Mouse (Mus musculus) stomach, postnatal 0 days (tissue): ENCODE results near the gene Zfp704. TPM values are rescaled to one million over a fixed set of nuclear protein-coding genes. Genes with fewer than 3 reads are reported as not detected.

Experiments used
- ATAC-seq: fragments of 200-750 bp; cut with Nextera tagmentation; 2 replicates; pipeline ENCODE4 v1.8.0; 2017; ENCODE audit not compliant: low FRiP score, low TSS enrichment
- DNase-seq: peaks from one replicate; pipeline ENCODE4 v3.0.0-alpha.2; 2016; ENCODE audit warnings: low spot score
- H3K27ac ChIP-seq: fragments of 300-500 bp; sonication (generic); replicated peaks from 2 replicates; pipeline ENCODE4 v1.5.1; 2014; ENCODE audit warnings: mild to moderate bottlenecking, control low read depth
- H3K27me3 ChIP-seq: fragments of 300-500 bp; sonication (generic); 2 replicates; pipeline ENCODE4 v1.6.1; 2014; ENCODE audit warnings: low read length; ENCODE audit not compliant: control insufficient read depth, insufficient read depth
- H3K36me3 ChIP-seq: fragments of 300-500 bp; sonication (generic); 2 replicates; pipeline ENCODE4 v1.6.1; 2014; ENCODE audit warnings: low read length, mixed read lengths; ENCODE audit not compliant: control insufficient read depth, insufficient read depth
- H3K4me1 ChIP-seq: fragments of 300-500 bp; sonication (generic); replicated peaks from 2 replicates; pipeline ENCODE4 v1.6.1; 2014; ENCODE audit warnings: antibody characterized with exemption; ENCODE audit not compliant: control insufficient read depth, insufficient read depth
- H3K4me2 ChIP-seq: fragments of 300-500 bp; sonication (generic); replicated peaks from 2 replicates; pipeline ENCODE4 v1.6.1; 2014; ENCODE audit warnings: low read depth, mild to moderate bottlenecking, control low read depth, moderate library complexity
- H3K4me3 ChIP-seq: fragments of 300-500 bp; sonication (generic); 2 replicates; pipeline ENCODE4 v1.5.1; 2014; ENCODE audit warnings: low read depth, low read length, control low read depth
- H3K9ac ChIP-seq: fragments of 300-500 bp; sonication (generic); 2 replicates; pipeline ENCODE4 v1.6.1; 2014; ENCODE audit warnings: mild to moderate bottlenecking, low read length, control low read depth, mixed read lengths
- H3K9me3 ChIP-seq: fragments of 300-500 bp; sonication (generic); 2 replicates; pipeline ENCODE4 v1.6.1; 2016; ENCODE audit warnings: low read length; ENCODE audit not compliant: control insufficient read depth
- CTCF ChIP-seq: IDR thresholded peaks from 2 replicates; pipeline ENCODE4 v1.5.1; 2016; ENCODE audit warnings: antibody characterized with exemption, low read depth, mild to moderate bottlenecking, moderate library complexity
- EP300 ChIP-seq: optimal IDR thresholded peaks from 2 replicates; pipeline ENCODE3; 2016; ENCODE audit warnings: antibody characterized with exemption
- WGBS: fragments of 180-500 bp; shearing (Covaris S2); extraction: QIAGEN DNeasy Blood & Tissue Kit; methylation state at CpG from one replicate; pipeline ENCODE4 v1.1.7; 2014; 5-methylcytosine and 5-hydroxymethylcytosine counted together
- polyA plus RNA-seq: library from polyadenylated mRNA; unstranded; fragments of >200 nt; fragmentation: Nextera tagmentation; extraction: Ambion mirVana; gene quantifications from 2 replicates; pipeline ENCODE4 v1.2.1, GENCODE M21; 2015

Zfp704 gene
- polyA plus RNA-seq, 1 experiment from 2014 or later, result 3.4 TPM

- no peak for DNase-seq
- WGBS, result 71% methylated on average over 2 of the region's 2 CpGs
- H3K27me3 ChIP-seq, result no peaks in the 10 kb centered on the region
- H3K4me2 ChIP-seq, result peak overlapping the region; percentile 67; the same call in 1 of the 2 replicates
- no peaks in the 10 kb centered on the region for H3K9me3 ChIP-seq
- no peaks in the 10 kb centered on the region for H3K4me1 ChIP-seq
- no peak overlapping the region for H3K9ac ChIP-seq
- TF ChIP-seq CTCF (no peak), EP300 (no peak)
- H3K4me3 ChIP-seq, result no peak overlapping the region
- ATAC-seq, result 0 out of 2 replicates have a peak, but pooled peaks have one; percentile 1
- H3K36me3 ChIP-seq, result no peaks in the 10 kb centered on the region
- peak overlapping the region; percentile 97; the same call in 1 of the 2 replicates for H3K27ac ChIP-seq
These were observed 541 bp upstream of the Zfp704 start for GRCm38 (mm10) chr3:9610426-9610825.

DNA sequence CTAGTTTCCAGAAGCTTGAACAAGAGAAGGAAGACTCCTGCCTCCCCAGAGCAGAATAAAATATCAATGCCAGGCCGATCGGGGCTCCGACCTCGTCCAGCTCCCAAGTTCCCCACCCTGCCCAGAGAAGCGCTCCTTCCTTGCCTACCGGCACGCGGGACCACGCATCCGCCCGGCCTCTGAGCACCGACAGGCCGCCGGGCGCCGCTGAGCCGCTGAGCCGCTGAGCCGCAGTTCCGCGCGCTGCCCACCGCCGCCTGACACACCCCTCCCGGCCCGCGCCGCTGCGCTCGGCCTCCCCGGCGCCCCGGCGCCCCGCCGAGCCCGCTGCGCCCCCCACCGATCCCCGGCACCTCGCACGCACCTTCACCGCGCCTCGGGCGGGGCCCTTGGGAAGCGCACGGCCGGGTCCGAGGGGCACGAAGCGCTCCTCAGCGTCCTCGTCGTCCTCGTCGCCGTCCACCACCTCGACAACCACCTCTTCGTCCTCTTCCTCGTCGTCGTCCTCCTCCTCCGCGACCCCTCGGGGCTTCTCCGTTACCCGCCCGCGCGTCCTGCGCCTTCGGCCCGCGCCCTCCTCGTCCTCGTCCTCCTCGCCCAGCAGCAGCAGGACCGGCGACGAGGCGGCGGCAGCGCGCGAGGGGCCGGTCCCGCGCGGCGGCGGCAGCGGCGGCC lies 842 bp downstream of the Zfp704 start:
- peak overlapping the region; percentile 97 for H3K27ac ChIP-seq
- H3K4me1 ChIP-seq, result 0 out of 2 replicates have a peak, but pooled peaks cover 5% of the 10 kb centered on the region
- DNase-seq (peak; percentile 66), ATAC-seq (peak; percentile 38)
- no peaks in the 10 kb centered on the region for H3K36me3 ChIP-seq
- WGBS, result under 1% methylated on average over 64 of the region's 94 CpGs
- TF ChIP-seq EP300, result no peak
- peak overlapping the region; percentile 67 for H3K4me2 ChIP-seq
- peak overlapping the region; percentile 69 for H3K4me3 ChIP-seq
- no peaks in the 10 kb centered on the region for H3K27me3 ChIP-seq
- no peaks in the 10 kb centered on the region for H3K9me3 ChIP-seq
- H3K9ac ChIP-seq, result peak overlapping the region; percentile 85

GRCm38 (mm10) chr3:9608441-9608905 lies 1.4 kb downstream of the Zfp704 start:
- TF ChIP-seq CTCF, result no peak
- no peak for TF ChIP-seq EP300
- peak overlapping the region; percentile 85 for H3K9ac ChIP-seq
- ATAC-seq (peak; percentile 11; the same call in 1 of the 2 replicates), DNase-seq (peak; percentile 57)
- peak overlapping the region; percentile 97 for H3K27ac ChIP-seq
- H3K4me1 ChIP-seq, result 0 out of 2 replicates have a peak, but pooled peaks cover 9% of the 10 kb centered on the region
- H3K27me3 ChIP-seq, result no peaks in the 10 kb centered on the region
- no peaks in the 10 kb centered on the region for H3K9me3 ChIP-seq
- H3K36me3 ChIP-seq, result no peaks in the 10 kb centered on the region
- H3K4me3 ChIP-seq, result peak overlapping the region; percentile 69
- peak overlapping the region; percentile 67 for H3K4me2 ChIP-seq
- WGBS, result under 1% methylated on average over 16 of the region's 16 CpGs

DNA sequence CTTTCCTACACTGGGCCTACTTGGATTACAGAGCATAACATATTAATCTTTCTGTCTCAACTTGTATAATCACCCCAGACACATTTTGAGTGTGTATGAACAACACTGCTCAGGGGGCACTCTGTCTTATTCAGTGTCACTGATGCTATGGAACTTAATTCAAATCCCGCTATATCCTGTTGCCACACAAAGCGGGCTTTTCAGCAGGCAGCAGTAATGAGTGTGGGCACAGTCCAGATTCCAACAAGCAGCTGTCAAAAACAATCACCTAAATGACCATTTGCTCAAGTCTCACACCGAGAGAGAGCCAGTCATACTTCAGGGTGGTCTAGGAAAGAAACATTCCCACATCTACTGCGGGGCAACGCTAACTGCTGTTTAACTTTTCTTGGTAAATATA lies 2.2 kb downstream of the Zfp704 start:
- TF ChIP-seq EP300 (no peak), CTCF (no peak)
- Histone ChIP-seq H3K4me2 (peak overlapping the region; percentile 67; the same call in 1 of the 2 replicates), H3K27ac (no peak overlapping the region), H3K4me1 (0 out of 2 replicates have a peak, but pooled peaks cover 9% of the 10 kb centered on the region), H3K27me3 (no peaks in the 10 kb centered on the region), H3K9me3 (no peaks in the 10 kb centered on the region), H3K4me3 (peak overlapping the region; percentile 69; the same call in 1 of the 2 replicates), H3K36me3 (no peaks in the 10 kb centered on the region), H3K9ac (no peak overlapping the region)
- WGBS, result 55% methylated on average over 5 of the region's 5 CpGs
- DNase-seq (no peak), ATAC-seq (no peak)

- Histone ChIP-seq H3K9ac (no peak overlapping the region), H3K9me3 (no peaks in the 10 kb centered on the region), H3K4me1 (0 out of 2 replicates have a peak, but pooled peaks cover 9% of the 10 kb centered on the region), H3K27ac (no peak overlapping the region), H3K27me3 (no peaks in the 10 kb centered on the region), H3K4me3 (no peak overlapping the region), H3K4me2 (no peak overlapping the region), H3K36me3 (no peaks in the 10 kb centered on the region)
- TF ChIP-seq CTCF (no peak), EP300 (no peak)
- 55% methylated on average over 11 of the region's 11 CpGs for WGBS
- DNase-seq (no peak), ATAC-seq (no peak)
These were observed 3.8 kb downstream of the Zfp704 start for GRCm38 (mm10) chr3:9605784-9606706.
